Mouse (Mus musculus): ENCODE results near the gene Erfe. TPM values are rescaled to one million over a fixed set of nuclear protein-coding genes. Genes with fewer than 3 reads are reported as not detected.
A peak's percentile ranks its signal among the peaks of the same experiment; 100 is the strongest.

Gene Erfe
- polyA plus RNA-seq, 1 experiment from 2014 or later: 0.91 TPM

DNA sequence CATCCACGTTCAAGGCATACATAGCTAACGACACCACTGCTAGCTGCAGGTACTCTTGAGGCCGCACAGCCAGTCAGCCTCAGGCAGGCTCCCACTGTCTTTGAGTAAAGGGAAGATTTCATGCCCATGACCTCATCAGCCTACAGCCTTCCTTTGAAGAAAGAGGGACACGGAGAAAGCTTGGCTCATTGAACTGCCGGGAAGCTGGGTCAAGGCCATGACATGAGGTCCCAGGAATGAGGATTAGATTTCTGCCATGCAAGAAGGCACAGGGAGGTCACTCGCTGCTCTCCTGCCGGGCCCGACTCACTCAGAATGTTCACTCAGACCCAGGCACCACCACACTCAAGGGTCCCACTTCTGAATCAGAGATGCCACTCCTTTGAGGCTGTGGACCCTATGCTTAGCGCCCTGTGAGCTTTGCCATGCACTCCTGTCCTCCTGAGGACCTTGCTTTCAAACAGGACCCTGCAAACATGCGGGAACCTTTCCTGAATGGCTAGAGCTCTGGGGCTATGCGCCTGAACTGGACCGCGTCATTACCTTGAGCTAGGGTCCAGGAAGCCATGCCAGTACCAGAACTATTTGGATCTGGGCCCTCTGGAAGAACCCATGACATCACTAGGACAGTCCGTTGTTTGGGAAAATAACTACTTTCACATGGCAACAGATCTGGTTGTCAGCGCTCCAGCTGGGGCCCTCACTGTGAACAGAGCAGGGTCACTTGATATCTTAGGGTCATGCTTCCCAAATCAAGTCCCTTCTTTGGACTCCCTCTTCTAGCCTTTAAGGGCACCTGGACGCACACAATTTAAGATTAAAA lies 1.2 kb upstream of the Erfe start:
- Histone ChIP-seq H3K9me3 (ENCODE audit: control insufficient read depth, low read length) (no peaks in the 10 kb centered on the region; the same call in 1 of the 2 replicates), H3K36me3 (ENCODE audit: control insufficient read depth, insufficient read depth, low read length) (no peaks in the 10 kb centered on the region), H3K4me1 (replicated peaks; ENCODE audit: control insufficient read depth, insufficient read depth, low read length) (peaks cover 3% of the 10 kb centered on the region; the same call in 1 of the 2 replicates), H3K4me3 (ENCODE audit: low read depth, low read length) (no peak overlapping the region), H3K27me3 (ENCODE audit: control insufficient read depth, insufficient read depth, low read length) (peaks cover 9% of the 10 kb centered on the region), H3K27ac (ENCODE audit: low read depth, low read length) (no peak overlapping the region), H3K9ac (ENCODE audit: low read length) (no peak overlapping the region), H3K4me2 (ENCODE audit: low read depth, low read length, severe bottlenecking) (no peak overlapping the region)
- ATAC-seq (replicated peaks; ENCODE audit: low FRiP score) (no peak), DNase-seq (ENCODE audit: low spot score) (no peak)
- 91% methylated on average over 16 of the region's 16 CpGs for WGBS

DNA sequence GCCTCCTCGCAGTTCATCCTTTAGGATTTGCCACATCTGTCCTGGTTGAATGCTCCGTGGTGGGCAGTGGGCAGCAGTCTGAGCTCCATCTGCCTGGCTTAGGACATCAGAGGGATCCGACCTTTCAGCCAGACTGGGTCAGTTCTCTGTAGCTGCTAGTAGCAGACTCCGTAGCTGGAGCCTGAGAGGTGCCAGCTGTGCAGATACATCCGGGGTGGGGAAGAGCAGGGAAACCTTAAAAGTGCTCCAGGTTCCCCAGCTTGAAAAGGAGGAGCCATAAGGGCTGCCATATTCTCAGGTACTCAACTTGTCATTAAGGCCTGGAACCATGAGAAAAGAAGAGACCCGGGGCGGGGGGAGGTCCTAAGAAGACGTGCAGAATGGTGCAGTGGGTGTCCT lies 415 bp upstream of the Erfe start:
- DNase-seq (ENCODE audit: low spot score) (no peak), ATAC-seq (replicated peaks; ENCODE audit: low FRiP score) (0 out of 2 replicates have a peak, but pooled peaks have one; percentile 4)
- no peaks in the 10 kb centered on the region; the same call in 1 of the 2 replicates for H3K36me3 ChIP-seq (ENCODE audit: control insufficient read depth, insufficient read depth, low read length)
- WGBS: 25% methylated on average over 8 of the region's 8 CpGs
- H3K9me3 ChIP-seq (ENCODE audit: control insufficient read depth, low read length): no peaks in the 10 kb centered on the region; the same call in 1 of the 2 replicates
- H3K27me3 ChIP-seq (ENCODE audit: control insufficient read depth, insufficient read depth, low read length): peaks cover 9% of the 10 kb centered on the region
- peak overlapping the region; percentile 76; the same call in 1 of the 2 replicates for H3K4me2 ChIP-seq (ENCODE audit: low read depth, low read length, severe bottlenecking)
- H3K9ac ChIP-seq (ENCODE audit: low read length): peak overlapping the region; percentile 61; the same call in 1 of the 2 replicates
- H3K4me1 ChIP-seq (replicated peaks; ENCODE audit: control insufficient read depth, insufficient read depth, low read length): peaks cover 3% of the 10 kb centered on the region; the same call in 1 of the 2 replicates
- no peak overlapping the region for H3K27ac ChIP-seq (ENCODE audit: low read depth, low read length)
- H3K4me3 ChIP-seq (ENCODE audit: low read depth, low read length): peak overlapping the region; percentile 42; the same call in 1 of the 2 replicates

DNA sequence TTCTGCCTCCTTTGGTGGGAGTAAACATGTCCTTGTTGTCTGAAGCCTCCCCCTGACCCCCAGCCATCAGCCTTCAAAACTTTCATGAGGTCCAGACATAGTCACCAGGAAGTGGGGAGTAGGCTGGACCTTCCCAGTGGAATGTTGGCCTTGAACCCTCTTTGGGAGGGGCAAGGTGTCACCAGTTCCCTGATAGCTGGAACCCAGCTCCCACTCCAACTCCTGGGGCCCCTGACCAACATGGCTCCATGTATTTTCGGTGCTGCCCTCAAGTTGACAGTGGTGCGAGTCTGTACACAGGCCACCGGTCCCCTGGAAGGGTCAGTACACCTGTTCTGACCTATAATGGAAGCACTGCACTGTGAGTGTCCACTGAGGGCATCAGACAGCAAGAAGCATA lies 1.1 kb downstream of the Erfe start:
- H3K27me3 ChIP-seq (ENCODE audit: control insufficient read depth, insufficient read depth, low read length): peaks cover 9% of the 10 kb centered on the region
- peaks cover 3% of the 10 kb centered on the region; the same call in 1 of the 2 replicates for H3K4me1 ChIP-seq (replicated peaks; ENCODE audit: control insufficient read depth, insufficient read depth, low read length)
- H3K9ac ChIP-seq (ENCODE audit: low read length): no peak overlapping the region
- WGBS: 94% methylated on average over 3 of the region's 3 CpGs
- H3K9me3 ChIP-seq (ENCODE audit: control insufficient read depth, low read length): no peaks in the 10 kb centered on the region; the same call in 1 of the 2 replicates
- H3K4me2 ChIP-seq (ENCODE audit: low read depth, low read length, severe bottlenecking): no peak overlapping the region
- H3K36me3 ChIP-seq (ENCODE audit: control insufficient read depth, insufficient read depth, low read length): peaks cover under 1% of the 10 kb centered on the region; the same call in 1 of the 2 replicates
- no peak overlapping the region for H3K27ac ChIP-seq (ENCODE audit: low read depth, low read length)
- H3K4me3 ChIP-seq (ENCODE audit: low read depth, low read length): no peak overlapping the region
- DNase-seq (ENCODE audit: low spot score): no peak
- ATAC-seq (replicated peaks; ENCODE audit: low FRiP score): no peak

GRCm38 (mm10) chr1:91369408-91369807 lies 3.2 kb downstream of the Erfe start:
- 69% methylated on average over 4 of the region's 4 CpGs for WGBS
- no peak overlapping the region for H3K4me2 ChIP-seq (ENCODE audit: low read depth, low read length, severe bottlenecking)
- H3K36me3 ChIP-seq (ENCODE audit: control insufficient read depth, insufficient read depth, low read length): peaks cover 14% of the 10 kb centered on the region; the same call in 1 of the 2 replicates
- peaks cover 3% of the 10 kb centered on the region; the same call in 1 of the 2 replicates for H3K4me1 ChIP-seq (replicated peaks; ENCODE audit: control insufficient read depth, insufficient read depth, low read length)
- no peaks in the 10 kb centered on the region for H3K9me3 ChIP-seq (ENCODE audit: control insufficient read depth, low read length)
- H3K4me3 ChIP-seq (ENCODE audit: low read depth, low read length): no peak overlapping the region
- no peak for ATAC-seq (replicated peaks; ENCODE audit: low FRiP score)
- H3K27ac ChIP-seq (ENCODE audit: low read depth, low read length): no peak overlapping the region
- no peak overlapping the region for H3K9ac ChIP-seq (ENCODE audit: low read length)
- H3K27me3 ChIP-seq (ENCODE audit: control insufficient read depth, insufficient read depth, low read length): peaks cover 9% of the 10 kb centered on the region
- DNase-seq (ENCODE audit: low spot score): no peak

DNA sequence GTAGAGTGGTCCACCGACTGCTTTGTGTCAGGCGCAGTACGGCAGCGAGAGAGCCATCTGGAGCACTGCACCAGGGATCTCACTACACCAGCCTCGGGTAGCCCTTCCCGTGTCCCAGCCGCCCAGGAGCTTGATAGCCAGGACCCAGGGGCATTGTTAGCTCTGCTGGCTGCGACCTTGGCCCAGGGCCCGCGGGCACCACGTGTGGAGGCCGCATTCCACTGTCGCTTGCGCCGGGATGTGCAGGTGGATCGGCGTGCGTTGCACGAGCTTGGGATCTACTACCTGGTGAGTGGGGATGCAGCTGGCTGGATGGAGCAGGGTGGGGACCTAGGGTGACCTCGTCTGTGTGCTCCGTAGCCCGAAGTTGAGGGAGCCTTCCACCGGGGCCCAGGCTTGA lies 3.8 kb downstream of the Erfe start:
- 90% methylated on average over 23 of the region's 23 CpGs for WGBS
- Histone ChIP-seq H3K9me3 (ENCODE audit: control insufficient read depth, low read length) (no peaks in the 10 kb centered on the region), H3K27ac (ENCODE audit: low read depth, low read length) (no peak overlapping the region), H3K9ac (ENCODE audit: low read length) (no peak overlapping the region), H3K27me3 (ENCODE audit: control insufficient read depth, insufficient read depth, low read length) (peaks cover 9% of the 10 kb centered on the region), H3K4me3 (ENCODE audit: low read depth, low read length) (no peak overlapping the region), H3K36me3 (ENCODE audit: control insufficient read depth, insufficient read depth, low read length) (peaks cover 15% of the 10 kb centered on the region), H3K4me2 (ENCODE audit: low read depth, low read length, severe bottlenecking) (no peak overlapping the region), H3K4me1 (replicated peaks; ENCODE audit: control insufficient read depth, insufficient read depth, low read length) (peaks cover 3% of the 10 kb centered on the region; the same call in 1 of the 2 replicates)
- ATAC-seq (replicated peaks; ENCODE audit: low FRiP score) (no peak), DNase-seq (ENCODE audit: low spot score) (no peak)

GRCm38 (mm10) chr1:91373414-91373835 lies 7.2 kb downstream of the Erfe start:
- Histone ChIP-seq H3K9ac (ENCODE audit: low read length) (no peak overlapping the region), H3K27me3 (ENCODE audit: control insufficient read depth, insufficient read depth, low read length) (no peaks in the 10 kb centered on the region), H3K4me2 (ENCODE audit: low read depth, low read length, severe bottlenecking) (no peak overlapping the region), H3K4me1 (replicated peaks; ENCODE audit: control insufficient read depth, insufficient read depth, low read length) (no peaks in the 10 kb centered on the region), H3K36me3 (ENCODE audit: control insufficient read depth, insufficient read depth, low read length) (peaks cover 31% of the 10 kb centered on the region), H3K4me3 (ENCODE audit: low read depth, low read length) (no peak overlapping the region), H3K27ac (ENCODE audit: low read depth, low read length) (no peak overlapping the region), H3K9me3 (ENCODE audit: control insufficient read depth, low read length) (no peaks in the 10 kb centered on the region)
- WGBS: 93% methylated on average over 6 of the region's 6 CpGs
- DNase-seq (ENCODE audit: low spot score) (no peak), ATAC-seq (replicated peaks; ENCODE audit: low FRiP score) (no peak)

- Histone ChIP-seq H3K4me3 (ENCODE audit: low read depth, low read length) (no peak overlapping the region), H3K9me3 (ENCODE audit: control insufficient read depth, low read length) (no peaks in the 10 kb centered on the region), H3K36me3 (ENCODE audit: control insufficient read depth, insufficient read depth, low read length) (peaks cover 33% of the 10 kb centered on the region), H3K9ac (ENCODE audit: low read length) (no peak overlapping the region), H3K27me3 (ENCODE audit: control insufficient read depth, insufficient read depth, low read length) (no peaks in the 10 kb centered on the region), H3K4me2 (ENCODE audit: low read depth, low read length, severe bottlenecking) (no peak overlapping the region), H3K4me1 (replicated peaks; ENCODE audit: control insufficient read depth, insufficient read depth, low read length) (no peaks in the 10 kb centered on the region), H3K27ac (ENCODE audit: low read depth, low read length) (no peak overlapping the region)
- DNase-seq (ENCODE audit: low spot score) (peak; percentile 86), ATAC-seq (replicated peaks; ENCODE audit: low FRiP score) (peak; percentile 67)
- 60% methylated on average over 7 of the region's 7 CpGs for WGBS
Measured at GRCm38 (mm10) chr1:91380453-91381090, 14.3 kb downstream of the Erfe start.

- Histone ChIP-seq H3K4me2 (ENCODE audit: low read depth, low read length, severe bottlenecking) (no peak overlapping the region), H3K9me3 (ENCODE audit: control insufficient read depth, low read length) (no peaks in the 10 kb centered on the region), H3K9ac (ENCODE audit: low read length) (no peak overlapping the region), H3K4me1 (replicated peaks; ENCODE audit: control insufficient read depth, insufficient read depth, low read length) (no peaks in the 10 kb centered on the region), H3K27me3 (ENCODE audit: control insufficient read depth, insufficient read depth, low read length) (no peaks in the 10 kb centered on the region), H3K4me3 (ENCODE audit: low read depth, low read length) (no peak overlapping the region), H3K27ac (ENCODE audit: low read depth, low read length) (no peak overlapping the region), H3K36me3 (ENCODE audit: control insufficient read depth, insufficient read depth, low read length) (peaks cover 29% of the 10 kb centered on the region)
- ATAC-seq (replicated peaks; ENCODE audit: low FRiP score): no peak
- DNase-seq (ENCODE audit: low spot score): no peak
- 96% methylated on average over 4 of the region's 4 CpGs for WGBS
Measured at GRCm38 (mm10) chr1:91381091-91381471, 14.9 kb downstream of the Erfe start.

All from forebrain, embryonic 11.5 days (tissue).